Mouse (Mus musculus) olfactory bulb, adult 2 months (tissue): Measurements from ENCODE around the gene Atp2a1. TPM values are rescaled to one million over a fixed set of nuclear protein-coding genes. Genes with fewer than 3 reads are reported as not detected.
A peak's percentile ranks its signal among the peaks of the same experiment; 100 is the strongest.

Experiments used
- H3K27ac ChIP-seq: fragments of 200-500 bp; 2 replicates; pipeline ENCODE4 v1.5.1; 2012; ENCODE audit warnings: low read depth, low read length; ENCODE audit not compliant: insufficient read depth
- H3K4me1 ChIP-seq: fragments of 200-500 bp; 2 replicates; pipeline ENCODE4 v1.6.1; 2012; ENCODE audit warnings: low read length; ENCODE audit not compliant: control insufficient read depth, insufficient read depth
- H3K4me3 ChIP-seq: fragments of 200-500 bp; 2 replicates; pipeline ENCODE4 v1.5.1; 2012; ENCODE audit warnings: mild to moderate bottlenecking, low read depth, low read length, moderate library complexity; ENCODE audit not compliant: insufficient read depth
- CTCF ChIP-seq: fragments of 200-500 bp; IDR thresholded peaks from 2 replicates; pipeline ENCODE4 v1.5.1; 2012; ENCODE audit warnings: low read depth, mild to moderate bottlenecking, low read length, moderate library complexity; ENCODE audit not compliant: insufficient read depth
- POLR2A ChIP-seq: fragments of 200-500 bp; IDR thresholded peaks from 2 replicates; pipeline ENCODE4 v1.6.1; 2012; ENCODE audit warnings: mild to moderate bottlenecking, low read depth, low read length, moderate library complexity; ENCODE audit not compliant: insufficient read depth
- WGBS: fragments of 180-500 bp; shearing (Covaris S2); methylation state at CpG from one replicate; pipeline ENCODE4 v1.1.7; 2018; 5-methylcytosine and 5-hydroxymethylcytosine counted together
- polyA plus RNA-seq: library from polyadenylated mRNA; stranded (reverse); fragments of >200 nt; gene quantifications from 2 replicates; pipeline ENCODE4 v1.2.4, GENCODE M21; 2012; ENCODE audit warnings: low replicate concordance; ENCODE audit not compliant: missing spikeins, insufficient read depth, insufficient read length

Atp2a1 gene
- polyA plus RNA-seq, result not detected in 2 replicates

DNA sequence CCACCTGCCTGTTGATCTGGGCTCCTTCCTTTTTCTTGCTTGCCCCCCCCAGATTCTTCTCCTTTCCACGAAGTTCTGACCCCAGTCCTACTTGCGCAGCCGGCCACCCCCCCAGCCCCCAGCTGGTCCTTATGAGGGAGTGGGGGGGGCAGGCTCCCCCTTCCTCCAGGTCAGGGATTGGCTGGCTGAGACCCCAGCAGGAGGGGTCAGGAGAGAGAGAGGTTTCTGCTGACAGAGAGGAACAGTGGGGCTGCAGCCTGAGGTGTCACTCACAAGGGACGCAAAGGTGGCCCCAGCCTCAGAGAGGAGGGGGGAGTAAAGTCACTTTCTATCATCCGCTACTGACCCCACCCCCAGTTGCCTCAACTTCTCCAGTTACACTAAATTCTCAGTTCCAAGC, at the start of gene Atp2a1:
TSS of gene Atp2a1 (minus strand) at position 105 of the 400 bp plus-strand sequence.
- peaks cover 15% of the 10 kb centered on the region; the same call in 1 of the 2 replicates for H3K4me1 ChIP-seq
- 60% methylated on average over 5 of the region's 5 CpGs for WGBS

DNA sequence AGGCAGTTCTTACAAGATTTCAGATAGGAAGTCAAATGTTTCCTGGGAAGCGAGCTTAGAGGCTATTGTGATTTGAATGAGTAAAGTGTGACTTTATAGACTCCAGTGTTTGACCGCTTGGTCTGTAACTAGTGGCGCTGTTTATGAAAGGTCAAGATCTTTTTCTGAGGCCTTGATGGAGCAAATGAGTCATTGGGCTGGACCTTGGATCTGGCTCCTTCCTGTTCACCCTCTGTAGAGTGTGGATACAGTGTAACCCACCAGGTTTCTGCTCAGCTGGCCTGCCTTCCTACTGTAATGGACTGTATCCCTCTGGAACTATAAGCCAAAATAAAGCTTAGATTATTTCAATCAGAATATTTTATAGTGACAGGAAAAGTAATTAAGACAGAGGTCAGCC, 48.4 kb upstream of the Atp2a1 start:
- no peaks in the 10 kb centered on the region for H3K4me1 ChIP-seq
- WGBS, result 82% methylated on average over 3 of the region's 3 CpGs
- no peak for TF ChIP-seq CTCF
- TF ChIP-seq POLR2A, result no peak
- H3K27ac ChIP-seq, result no peak overlapping the region
- H3K4me3 ChIP-seq, result no peak overlapping the region

More for the DNA sequence above, at the start of gene Atp2a1:
- TF ChIP-seq CTCF (no peak), POLR2A (no peak)
- Histone ChIP-seq H3K4me3 (no peak within 1 kb of the TSS), H3K27ac (no peak within 1 kb of the TSS)

DNA sequence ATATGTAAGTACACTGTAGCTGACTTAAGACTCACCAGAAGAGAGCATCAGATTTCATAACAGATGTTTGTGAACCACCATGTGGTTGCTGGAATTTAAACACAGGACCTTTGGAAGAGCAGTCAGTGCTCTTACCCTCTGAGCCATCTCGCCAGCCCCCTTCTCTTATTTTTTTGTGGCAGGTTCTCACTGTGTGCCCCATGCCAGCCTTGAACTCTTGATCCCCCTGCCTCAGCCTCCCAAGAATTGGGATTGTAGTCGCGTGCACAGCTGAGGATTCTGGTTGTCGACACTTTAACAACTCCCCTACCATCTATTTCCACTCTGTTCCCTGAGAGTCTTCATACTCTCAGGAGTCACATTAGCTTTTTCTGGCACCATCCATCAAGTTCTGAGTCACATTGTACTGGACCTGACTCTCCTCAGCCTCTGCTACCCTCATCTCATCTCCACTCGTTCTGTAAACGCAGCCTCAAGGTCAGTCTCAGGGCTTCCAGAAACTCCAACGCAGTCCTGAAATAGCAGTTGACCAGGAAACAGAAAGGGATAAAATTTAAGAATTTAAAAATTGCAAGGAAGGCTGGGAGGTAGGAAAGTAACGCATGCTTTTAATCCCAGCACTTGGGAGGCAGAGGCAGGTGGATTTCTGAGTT, 44.3 kb upstream of the Atp2a1 start:
- Histone ChIP-seq H3K4me1 (no peaks in the 10 kb centered on the region), H3K27ac (no peak overlapping the region), H3K4me3 (no peak overlapping the region)
- WGBS, result 92% methylated on average over 8 of the region's 8 CpGs
- TF ChIP-seq CTCF (no peak), POLR2A (no peak)

DNA sequence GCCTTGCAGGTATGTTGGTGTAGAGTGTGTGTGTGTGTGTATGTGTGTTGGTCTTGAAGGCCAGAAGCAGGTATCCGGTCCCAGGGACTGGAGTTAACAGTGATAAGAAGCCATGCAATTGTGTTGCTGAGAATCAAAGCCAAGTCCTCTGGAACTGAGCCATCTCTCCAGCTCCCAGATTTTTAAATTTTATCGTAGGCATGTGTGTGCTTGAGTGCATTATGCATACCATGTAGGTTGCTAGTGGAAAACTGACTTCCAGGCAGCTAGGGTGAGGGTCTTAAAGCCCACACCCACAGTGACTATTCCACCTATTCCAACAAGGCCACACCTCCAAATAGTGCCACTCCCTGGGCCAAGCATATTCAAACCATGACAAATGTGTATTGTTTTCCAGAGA, 42.0 kb upstream of the Atp2a1 start:
- Histone ChIP-seq H3K4me3 (no peak overlapping the region), H3K4me1 (no peaks in the 10 kb centered on the region), H3K27ac (no peak overlapping the region)
- WGBS, result 55% methylated on average over 2 of the region's 2 CpGs
- TF ChIP-seq POLR2A (no peak), CTCF (no peak)

DNA sequence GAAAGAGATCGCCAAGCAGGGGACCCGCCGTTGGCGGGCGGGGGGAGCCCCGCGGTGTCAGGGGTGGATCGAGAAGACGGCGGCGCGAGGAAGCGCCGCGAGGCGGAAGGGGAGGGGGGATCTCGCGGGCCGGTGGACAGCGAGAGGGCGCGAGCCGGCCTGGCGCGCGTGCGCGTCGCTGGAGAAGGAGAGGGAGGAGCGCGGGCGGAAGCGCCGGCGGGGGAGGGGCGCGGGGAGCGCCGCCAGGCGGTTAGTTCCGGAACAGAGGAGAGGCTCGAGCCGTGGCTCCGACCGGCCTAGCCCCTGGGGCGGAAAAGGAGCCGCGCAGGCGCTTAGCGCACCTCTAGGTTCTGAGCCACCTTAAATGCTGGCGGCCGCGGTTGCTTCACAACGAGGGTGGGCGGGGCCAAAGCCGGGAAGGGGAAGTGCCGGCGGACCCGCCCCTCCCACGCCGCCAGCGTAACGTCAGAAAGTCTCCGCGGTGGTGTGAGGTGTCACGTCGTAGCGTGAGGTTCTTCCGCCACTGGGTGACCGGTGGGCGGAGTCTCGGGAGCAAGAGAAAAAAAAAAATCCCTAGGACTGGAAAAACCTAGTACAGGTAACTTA, 40.5 kb upstream of the Atp2a1 start, which contains the start of gene Atxn2l:
TSS of gene Atxn2l (minus strand) at position 165 of the 606 bp plus-strand sequence.
- TF ChIP-seq CTCF, result peak; percentile 72; the same call in 1 of the 2 replicates
- peak; percentile 81 for TF ChIP-seq POLR2A
- under 1% methylated on average over 71 of the region's 72 CpGs for WGBS
- Histone ChIP-seq H3K4me3 (peak within 1 kb of the TSS; percentile 96), H3K4me1 (no peaks in the 10 kb centered on the region), H3K27ac (peak within 1 kb of the TSS; percentile 81)

DNA sequence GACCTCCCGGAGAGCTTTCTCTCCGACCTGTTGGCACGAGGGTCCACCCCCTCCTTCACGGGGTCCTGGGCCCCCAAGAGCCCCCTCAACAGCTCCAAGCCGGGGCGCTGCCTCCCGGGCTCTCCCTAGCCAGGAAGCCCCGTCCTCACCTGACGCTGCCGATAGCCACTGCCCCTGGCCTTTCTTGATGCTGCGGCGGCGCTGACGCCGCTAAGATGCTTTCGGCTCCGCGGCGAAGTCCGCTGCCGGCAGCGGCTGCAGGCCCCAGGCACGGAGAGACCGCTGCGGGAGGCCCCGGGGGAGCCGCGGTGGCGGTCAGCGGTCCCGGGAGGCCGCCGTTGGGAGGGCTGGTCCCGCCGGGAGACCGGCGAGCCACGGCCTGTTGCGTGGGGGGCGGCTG, 39.8 kb upstream of the Atp2a1 start:
- no peak for TF ChIP-seq CTCF
- no peak for TF ChIP-seq POLR2A
- Histone ChIP-seq H3K4me1 (no peaks in the 10 kb centered on the region), H3K4me3 (peak overlapping the region; percentile 96), H3K27ac (peak overlapping the region; percentile 81)
- under 1% methylated on average over 40 of the region's 40 CpGs for WGBS

DNA sequence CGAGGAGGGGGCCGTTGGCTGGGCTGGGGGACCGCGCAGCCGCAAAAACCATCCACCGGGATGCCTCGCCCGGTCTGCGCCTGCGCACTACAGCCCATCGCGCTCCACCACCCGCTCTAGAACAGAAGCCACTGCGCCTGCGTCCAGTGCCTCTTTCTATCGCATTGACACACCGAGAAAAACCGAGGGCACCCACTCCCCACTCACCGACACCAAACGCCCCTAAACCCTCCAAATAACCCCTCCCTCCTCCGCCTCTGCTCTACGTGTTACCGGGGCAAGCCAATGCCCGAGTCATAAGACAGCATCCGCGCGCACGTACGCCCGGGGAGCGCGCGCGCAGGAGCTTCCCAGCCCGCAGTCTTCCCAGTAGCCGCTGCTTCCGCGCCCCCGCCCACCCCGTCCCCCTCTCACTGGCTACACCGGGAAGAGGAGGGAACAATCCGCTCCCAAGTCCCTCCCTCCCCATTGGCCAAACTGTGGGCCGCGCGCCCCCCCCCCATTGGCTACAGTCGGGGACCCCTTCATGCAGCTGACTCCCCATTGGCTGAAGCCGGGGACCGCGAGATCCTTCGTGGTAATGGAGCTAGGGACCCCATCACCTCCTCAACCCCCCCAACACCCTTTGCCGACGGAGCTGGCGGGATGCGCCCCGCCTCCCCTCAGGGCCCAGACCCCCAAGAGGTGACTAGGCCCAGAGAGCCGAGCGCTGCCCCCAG, 39.3 kb upstream of the Atp2a1 start:
- Histone ChIP-seq H3K4me1 (no peaks in the 10 kb centered on the region), H3K27ac (peak overlapping the region; percentile 84), H3K4me3 (peak overlapping the region; percentile 96)
- 1% methylated on average over 55 of the region's 57 CpGs for WGBS
- TF ChIP-seq POLR2A, result peak; percentile 60; the same call in 1 of the 2 replicates
- TF ChIP-seq CTCF, result no peak

DNA sequence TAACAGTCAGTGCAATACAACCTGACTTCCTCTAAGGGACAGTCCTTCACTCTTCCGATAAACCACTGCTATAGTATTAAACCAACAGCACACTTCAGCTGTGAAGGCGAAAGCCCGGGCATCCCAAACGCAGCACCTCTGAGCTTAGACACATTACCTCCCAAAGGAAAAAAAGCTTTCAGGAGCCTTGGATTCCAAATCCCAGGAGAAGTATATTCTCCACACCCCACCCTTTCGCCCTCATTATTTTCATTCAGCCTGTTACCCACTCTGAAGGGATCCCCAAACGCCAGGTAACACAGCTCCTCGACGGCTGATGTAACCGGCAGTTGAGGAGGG, 38.7 kb upstream of the Atp2a1 start:
- Histone ChIP-seq H3K27ac (0 out of 2 replicates have a peak overlapping the region, but pooled peaks have one; percentile 84), H3K4me1 (no peaks in the 10 kb centered on the region)
- TF ChIP-seq POLR2A (no peak), CTCF (no peak)

DNA sequence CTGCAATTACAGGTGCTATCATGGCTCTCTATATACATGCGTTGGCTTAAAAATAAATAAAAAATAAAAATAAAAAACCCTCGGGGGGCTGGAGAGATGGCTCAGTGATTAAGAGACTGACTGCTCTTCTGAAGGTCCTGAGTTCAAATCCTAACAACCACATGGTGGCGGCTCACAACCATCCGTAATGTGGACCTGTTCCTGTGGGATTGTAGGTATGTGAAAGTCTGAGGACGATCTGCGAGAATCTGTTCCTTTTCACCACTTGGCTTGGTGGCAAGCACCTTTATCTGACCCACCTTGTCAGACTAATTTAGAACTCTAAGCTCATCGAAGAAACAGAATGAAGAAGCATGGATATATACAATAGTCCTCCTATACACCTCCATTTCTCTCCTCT, 36.5 kb upstream of the Atp2a1 start:
- 96% methylated on average over 7 of the region's 7 CpGs for WGBS
- H3K27ac ChIP-seq, result no peak overlapping the region
- no peak overlapping the region for H3K4me3 ChIP-seq
- TF ChIP-seq POLR2A (no peak), CTCF (no peak)
- H3K4me1 ChIP-seq, result no peaks in the 10 kb centered on the region

More for the DNA sequence above, 38.7 kb upstream of the Atp2a1 start:
- peak overlapping the region; percentile 96 for H3K4me3 ChIP-seq
- WGBS, result 2% methylated on average over 9 of the region's 9 CpGs
